Mouse (Mus musculus) embryonic fibroblast, embryonic 13.5 days (primary cell): ENCODE measurements around the gene Rab27a.

Source experiments
- CTCF ChIP-seq: IDR thresholded peaks from 2 replicates; pipeline ENCODE4 v1.5.1; 2011; ENCODE audit warnings: mild to moderate bottlenecking, control low read depth, low read length, moderate library complexity, borderline replicate concordance; ENCODE audit not compliant: insufficient read depth
- POLR2A ChIP-seq: IDR thresholded peaks from 2 replicates; pipeline ENCODE4 v1.6.1; 2011; ENCODE audit warnings: low read depth, mild to moderate bottlenecking, control low read depth, low read length, moderate library complexity

DNA sequence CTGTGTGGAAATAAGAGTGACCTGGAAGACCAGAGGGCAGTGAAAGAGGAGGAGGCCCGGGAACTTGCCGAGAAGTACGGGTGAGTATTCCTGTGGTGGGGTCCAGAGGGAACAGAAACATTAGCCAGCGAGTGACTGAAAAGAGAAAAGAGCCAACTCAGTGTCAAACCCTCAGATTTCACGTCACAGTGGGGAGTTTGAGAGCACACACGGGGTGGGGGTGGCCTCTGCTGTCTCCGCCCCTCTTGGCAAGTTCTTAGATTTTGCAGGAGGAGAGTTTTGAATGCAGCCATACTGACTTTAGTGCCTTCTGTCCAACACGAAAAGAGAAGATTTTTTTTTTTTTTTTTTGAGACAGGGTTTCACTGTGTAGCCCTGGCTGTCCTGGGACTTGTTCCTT is 42.5 kb downstream of the Rab27a start:
- TF ChIP-seq POLR2A (no peak), CTCF (no peak)
